Mouse (Mus musculus) neural tube, embryonic 10.5 days (tissue): ENCODE measurements around the gene Zbtb38.
A peak's percentile ranks its signal among the peaks of the same experiment; 100 is the strongest.

Source experiments
- DNase-seq: peaks from one replicate; pipeline ENCODE4 v3.0.0-alpha.2; 2017; ENCODE audit warnings: low spot score; ENCODE audit errors: extremely low spot score

The Zbtb38 gene

DNA sequence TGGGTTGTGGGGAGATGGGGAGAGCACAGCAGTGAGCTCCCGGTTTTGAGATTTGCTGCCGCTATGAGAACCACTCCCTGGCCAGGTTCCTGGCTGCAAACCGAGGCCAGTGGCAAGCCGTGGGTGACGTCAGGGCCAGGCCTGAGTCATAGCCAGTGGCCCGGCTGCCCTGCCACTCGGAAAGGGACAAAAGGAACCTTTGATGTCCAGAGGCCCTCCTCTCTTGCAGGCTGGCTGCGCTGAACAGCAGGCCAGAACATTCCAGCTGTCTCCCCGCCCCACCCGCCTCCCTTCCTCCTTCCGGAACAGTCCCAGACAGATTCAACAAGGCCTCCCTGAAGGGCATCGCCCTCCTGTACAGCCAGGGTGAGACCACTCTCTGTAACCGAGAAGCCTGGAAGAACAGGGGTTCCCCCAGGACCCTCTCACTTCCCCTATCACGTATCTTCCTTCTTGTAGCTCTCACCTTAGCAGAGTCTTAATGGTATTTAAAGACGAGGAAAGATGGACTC, at the start of gene Zbtb38:
TSS of gene Zbtb38 (minus strand) at position 229 of the 512 bp plus-strand sequence.
- DNase-seq, result peak; percentile 48

DNA sequence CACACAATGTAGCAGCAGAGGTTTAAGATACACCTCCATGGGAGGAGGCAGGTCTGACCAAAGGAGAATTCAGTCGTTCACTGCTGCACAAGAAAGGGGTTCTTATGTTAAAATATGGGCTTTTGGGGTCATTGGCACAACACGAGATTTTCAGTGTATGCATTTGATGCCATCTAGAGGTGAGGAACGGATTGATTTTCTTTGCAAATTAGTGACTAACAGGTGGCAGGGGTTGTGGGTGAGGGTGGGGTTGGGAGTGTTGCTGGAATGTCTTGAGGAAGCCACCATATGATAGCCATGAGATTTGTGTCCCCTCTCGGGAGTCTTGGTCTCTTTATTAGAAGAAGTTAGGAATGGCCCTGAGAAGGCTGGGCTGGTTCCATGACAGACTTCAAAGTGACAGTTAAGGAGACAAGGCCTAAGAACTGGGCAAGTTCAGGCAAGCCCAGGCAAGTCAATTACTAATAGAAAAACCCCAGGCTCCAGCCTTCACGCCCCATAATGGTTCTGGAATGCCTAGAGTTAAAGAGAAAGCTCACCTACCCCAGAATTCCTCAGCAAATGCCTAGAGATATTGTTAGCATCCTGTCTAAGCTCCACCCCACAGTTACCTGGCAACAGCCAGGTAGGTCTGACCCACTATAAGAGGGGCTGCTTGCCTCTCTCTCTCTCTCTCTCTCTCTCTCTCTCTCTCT, 47.6 kb upstream of the Zbtb38 start:
- no peak for DNase-seq

DNA sequence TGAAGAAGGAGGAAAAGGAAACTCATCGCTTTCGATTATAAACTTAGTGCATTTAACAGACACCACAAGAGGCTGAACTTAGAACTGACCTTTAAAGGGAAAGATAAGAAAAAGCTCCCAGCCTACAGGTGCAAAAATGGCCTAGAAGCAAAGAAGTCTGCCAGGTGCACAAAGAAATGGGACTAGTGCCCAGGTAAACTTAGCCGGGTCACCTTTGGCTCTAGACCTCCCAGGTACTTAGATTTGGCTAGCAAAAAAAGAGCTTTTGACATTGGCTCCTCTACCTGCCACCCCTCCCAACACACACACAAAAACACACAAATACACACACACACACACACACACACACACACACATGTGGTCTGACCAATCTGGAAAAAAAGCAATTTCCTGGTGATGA, 44.7 kb upstream of the Zbtb38 start:
- DNase-seq, result no peak

DNA sequence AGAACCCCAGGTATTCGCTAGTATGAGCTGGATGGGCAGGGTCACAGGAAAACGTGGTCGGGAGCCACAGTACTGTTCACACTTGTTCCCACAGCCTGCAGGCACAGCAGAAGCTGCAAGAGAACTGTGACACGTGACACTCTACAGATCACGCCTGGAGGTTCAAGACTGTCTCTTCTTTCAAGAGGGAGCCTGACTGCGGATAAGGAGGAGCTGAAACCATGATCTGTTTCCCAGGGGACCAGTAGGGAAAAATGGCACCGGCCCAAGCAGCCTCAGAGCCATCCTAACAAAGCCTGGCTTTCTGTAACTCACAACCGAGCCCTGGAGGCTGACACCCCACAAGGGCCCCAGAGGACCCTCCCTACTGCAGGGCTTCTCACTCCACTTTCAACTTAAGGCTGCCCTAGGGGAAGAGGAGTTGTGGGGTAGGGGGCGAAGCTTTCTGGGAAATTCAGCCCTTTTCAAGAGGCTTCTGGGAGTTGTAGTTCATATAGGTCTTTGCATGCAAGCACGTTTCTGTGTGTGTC, 42.8 kb upstream of the Zbtb38 start:
- DNase-seq, result peak; percentile 56

DNA sequence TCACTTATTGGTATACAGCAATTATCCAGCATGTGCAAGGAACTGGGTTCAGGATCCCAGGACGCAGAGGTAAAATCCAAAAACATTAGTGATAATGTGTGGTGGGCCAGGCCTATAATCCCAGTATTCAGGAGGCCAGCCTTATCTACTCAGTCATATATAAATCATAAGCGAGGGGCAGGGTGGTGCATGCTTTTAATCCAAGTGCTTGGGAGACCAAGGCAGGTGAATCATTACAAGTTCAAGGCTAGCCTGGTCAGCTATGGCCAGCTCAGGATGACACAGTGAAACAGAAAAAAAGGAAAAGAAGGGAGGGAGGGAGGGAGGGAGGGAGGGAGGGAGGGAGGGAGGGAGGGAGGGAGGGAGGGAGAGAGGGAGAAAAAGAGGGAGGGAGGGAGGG, 42.0 kb upstream of the Zbtb38 start:
- DNase-seq, result no peak

DNA sequence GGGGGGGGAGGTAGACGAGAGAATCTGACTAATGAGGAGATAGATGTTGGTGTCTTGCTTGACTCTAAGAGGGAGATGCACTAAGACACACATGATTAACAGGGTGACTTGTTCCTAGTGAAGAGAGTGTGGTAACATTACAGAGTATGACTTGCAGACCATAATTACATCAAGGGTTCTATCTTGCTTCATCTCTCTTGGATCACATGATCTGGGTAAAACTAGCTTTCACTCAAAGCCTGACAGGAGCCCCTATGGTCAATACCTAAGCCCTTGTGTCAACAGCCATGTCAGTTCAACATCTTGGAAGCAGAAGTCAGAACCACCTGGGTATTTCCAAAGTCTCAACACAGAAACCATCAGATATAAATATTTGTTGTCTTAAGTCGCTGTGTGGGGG, 39.9 kb upstream of the Zbtb38 start:
- DNase-seq, result no peak

DNA sequence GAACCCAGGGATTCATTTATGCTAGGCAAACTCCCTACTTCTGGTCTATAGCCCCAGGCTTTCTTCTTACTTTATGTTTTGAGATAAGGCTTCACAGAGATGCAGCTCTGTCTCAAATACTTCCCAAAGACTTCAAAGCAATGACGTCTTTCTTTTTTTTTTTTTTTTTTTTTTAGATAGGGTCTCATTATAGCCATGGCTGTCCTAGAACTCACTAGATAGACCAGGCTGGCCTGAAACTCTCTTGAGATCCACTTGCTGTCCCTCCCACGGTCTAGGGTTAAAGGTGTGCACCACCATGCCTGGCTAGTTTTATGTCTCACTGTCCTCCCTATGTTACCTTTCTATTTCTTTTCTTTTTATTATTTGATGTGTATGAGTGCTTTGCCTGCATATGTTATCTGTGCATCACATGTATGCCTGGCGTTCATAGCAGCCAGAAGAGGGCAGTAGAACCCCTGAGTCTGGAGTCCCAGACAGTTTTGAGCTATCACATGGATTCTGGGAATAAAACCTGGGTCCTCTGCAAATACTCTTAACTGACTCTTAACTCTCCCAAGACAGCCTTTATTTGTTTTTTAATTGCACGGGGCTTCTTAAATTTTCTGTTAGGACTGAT, 37.9 kb upstream of the Zbtb38 start:
- no peak for DNase-seq

DNA sequence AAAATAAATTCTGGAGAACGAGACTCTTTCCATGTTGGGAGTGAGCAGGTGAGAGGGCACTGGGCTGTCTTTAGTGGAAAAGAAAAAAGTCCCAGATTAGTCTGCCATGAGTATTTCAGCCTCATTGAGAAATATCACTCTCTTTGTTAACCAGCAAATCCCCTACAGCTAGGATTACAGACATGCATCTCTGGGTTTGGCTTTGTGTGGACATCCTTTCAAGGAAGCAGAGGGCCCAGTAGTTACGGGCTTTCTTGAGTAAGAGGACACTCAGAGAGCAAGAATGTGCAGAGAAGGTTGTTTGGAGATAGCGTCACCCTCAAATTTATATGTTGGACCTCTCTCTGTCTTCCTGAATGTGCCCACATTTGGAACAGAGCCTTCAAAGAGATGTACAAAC, 37.3 kb upstream of the Zbtb38 start:
- DNase-seq, result no peak

DNA sequence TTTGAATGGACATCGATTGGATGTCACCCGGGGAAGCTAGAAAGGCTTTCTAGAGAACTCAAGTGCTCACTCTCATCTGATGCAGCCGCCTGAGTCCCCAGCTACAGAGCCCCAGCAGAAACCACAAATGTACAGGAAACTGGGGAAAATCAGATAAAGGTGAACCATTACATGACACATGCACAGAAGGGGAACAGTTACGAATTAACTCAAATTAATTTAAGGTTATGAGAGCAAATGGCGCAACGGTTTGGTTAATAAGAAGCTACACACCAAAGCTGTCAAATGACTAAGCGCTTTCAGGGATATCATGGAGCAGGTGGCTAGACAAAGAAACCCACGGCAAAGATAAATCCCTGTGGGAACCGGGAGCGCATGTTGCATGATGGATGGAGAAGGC, 35.2 kb upstream of the Zbtb38 start:
- no peak for DNase-seq

DNA sequence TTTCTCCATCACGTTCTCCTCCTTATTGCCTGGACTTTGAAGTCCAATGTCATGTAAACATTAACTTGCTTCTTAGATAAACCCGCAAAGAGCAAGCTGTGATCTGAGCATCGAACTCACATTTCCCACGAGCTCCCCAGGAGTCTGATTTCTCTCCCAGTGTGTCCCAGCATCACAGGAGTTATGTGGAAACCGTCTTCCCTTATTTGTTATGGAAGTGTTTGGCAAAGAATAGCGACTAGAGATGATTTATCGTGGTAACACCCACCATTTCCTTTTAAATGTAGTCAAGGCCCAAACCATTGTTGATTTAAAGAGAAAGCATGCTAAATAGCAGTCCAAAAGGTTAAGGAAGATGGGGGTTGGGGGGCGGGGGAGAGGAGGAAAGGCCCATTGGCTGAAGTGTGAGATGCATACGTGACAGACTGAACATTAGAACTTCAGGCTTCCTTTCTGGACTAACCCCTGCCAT, 33.3 kb upstream of the Zbtb38 start:
- DNase-seq, result no peak

DNA sequence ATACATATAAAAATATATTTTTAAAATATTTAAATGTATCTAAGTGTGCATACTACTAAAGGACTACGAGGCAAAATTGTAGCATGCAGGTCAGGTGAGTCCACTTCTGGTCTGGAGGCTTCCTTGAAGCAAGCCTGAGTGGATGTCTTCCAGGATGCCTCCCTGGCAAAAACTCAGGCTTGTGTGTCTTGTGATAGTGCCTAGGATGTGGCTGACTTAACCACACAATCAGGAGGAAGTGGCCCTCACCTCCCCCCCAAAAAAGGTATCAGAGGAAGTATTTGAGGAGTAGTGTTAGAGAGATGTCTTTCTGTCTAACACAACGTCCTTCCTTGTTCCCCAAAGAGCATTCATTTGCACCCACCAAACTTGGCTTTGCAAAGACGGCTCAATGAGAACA, 32.6 kb upstream of the Zbtb38 start:
- DNase-seq, result no peak

DNA sequence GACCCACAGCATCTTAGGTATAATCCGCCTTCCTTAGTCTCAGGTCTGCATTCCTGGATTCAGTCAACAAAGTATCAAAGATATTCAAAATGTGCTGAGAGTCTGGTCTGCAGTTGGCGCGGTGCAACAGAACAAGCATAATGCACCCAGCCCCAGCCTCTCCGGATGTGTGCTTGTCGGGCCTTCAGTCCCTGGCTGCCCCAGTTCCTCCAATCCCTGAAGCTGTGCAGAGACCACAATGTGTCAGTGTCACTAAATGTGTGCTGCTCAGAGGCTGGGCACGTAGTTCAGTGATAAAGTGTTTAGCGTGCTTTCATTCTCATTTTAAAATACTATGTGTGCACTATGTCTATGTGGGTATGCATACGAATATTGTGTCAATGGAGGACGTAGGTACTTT, 31.0 kb upstream of the Zbtb38 start:
- no peak for DNase-seq

DNA sequence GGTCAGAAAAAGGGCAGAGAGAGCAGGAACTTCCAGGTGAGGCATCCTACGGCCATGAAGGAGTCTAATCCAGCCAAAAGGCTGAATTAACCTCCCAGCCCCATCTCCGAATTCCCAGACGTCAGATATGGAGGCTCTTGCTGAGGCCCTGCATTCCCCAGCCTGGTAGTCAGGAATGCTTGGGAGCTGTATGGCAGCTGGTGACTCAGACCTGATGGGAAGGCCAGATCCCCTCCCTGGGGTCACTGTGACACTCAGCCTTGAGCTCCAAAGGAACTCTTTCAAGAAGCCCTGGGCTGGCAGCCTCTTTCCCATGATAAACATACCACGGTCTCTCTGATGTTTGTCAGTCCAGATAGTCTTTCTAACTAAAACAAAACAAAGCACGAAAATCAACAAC, 30.6 kb upstream of the Zbtb38 start:
- DNase-seq, result no peak

DNA sequence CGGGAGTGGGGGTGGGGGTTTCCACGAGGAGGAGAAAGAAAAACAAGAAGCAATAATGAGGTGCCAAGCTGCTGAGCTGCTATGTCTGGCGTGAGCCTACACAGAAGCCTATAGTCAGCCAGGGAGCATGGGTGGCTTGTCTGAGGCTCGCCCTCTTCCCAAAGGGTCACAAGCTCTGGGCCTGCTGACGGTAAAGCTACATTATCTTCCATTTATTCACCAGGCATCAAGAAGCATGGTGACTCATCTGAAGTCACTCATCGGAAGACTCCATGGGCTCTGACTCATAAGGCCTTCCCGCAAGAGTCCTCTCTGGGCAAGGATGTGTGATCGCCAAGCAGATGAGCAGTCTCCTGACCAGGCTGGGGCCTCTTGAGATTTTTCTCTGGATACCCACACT, 29.4 kb upstream of the Zbtb38 start:
- no peak for DNase-seq

DNA sequence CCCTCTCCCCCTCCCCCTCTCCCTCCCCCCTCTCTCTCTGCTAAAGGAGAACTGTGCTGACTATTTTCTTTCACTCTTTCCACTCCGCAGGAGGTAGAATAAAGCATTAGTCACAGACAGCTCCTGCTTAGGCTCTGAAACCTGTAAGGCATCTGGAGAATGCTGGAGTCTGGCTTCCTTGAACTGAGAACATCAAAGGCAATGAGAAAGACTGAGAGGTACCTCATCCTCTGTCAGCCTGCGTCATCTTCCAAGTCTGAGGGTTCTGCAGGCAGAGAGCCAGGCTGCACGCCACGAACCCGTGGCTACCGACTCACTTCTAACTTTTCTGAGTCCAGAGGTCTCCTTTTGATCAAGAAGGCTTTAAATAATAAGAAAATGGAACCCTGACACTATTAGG, 20.5 kb upstream of the Zbtb38 start:
- peak; percentile 27 for DNase-seq

DNA sequence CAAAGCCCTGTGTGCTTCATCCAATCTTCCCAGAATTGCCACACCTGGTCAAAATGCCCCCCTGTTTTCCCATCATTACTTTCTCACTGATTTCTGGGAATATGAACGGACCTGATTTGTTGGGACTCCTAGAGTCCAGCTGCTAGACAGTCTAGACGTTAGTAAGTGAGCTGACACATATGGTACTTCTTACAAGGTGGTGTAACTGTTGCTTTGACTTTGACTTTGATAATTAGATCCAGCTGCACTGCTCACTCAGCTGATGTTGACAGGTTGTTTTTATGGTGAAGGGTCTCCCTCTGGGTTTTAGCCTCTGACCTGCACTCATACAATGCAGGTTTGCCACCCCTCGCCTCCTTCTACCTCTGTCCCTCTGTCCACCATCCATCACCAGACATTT, 17.8 kb upstream of the Zbtb38 start:
- DNase-seq, result peak; percentile 35

DNA sequence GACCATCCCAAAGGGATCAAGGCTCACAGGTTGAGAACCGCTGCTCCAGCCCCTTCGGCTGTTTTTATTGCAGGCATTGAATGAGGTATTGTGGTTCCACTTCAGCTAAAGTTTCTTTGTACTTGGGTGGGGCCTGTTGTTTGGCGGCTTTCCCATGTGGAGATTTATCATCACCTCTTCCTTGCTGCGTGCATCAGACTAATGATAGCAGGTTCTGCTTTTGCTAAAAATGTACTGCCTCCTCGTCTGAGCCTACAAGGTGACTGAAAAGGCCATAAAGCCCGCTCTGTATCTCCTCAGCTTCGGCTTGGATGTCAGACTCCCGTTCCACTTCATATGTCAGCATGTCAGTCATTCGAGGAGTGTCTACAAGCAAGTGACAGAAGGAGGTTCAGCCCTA, 17.0 kb upstream of the Zbtb38 start:
- DNase-seq, result no peak

DNA sequence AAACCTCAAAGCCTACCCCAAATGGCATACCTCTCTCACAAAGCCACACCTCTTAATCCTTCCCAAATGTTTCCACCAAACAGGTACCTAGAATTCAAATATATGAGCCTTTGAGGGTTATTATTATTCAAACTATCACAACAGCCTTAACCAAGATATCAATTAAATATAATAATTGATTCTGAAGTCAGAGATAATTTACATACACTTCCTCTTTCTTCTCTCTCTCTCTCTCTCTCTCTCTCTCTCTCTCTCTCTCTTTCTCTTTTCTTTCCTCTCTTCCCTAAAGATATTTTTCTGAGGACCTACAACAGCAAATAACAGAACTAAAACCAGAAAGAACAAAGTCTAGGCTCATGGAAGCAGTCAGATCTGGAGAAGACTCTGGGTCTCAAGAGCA, 15.2 kb upstream of the Zbtb38 start:
- DNase-seq, result no peak

DNA sequence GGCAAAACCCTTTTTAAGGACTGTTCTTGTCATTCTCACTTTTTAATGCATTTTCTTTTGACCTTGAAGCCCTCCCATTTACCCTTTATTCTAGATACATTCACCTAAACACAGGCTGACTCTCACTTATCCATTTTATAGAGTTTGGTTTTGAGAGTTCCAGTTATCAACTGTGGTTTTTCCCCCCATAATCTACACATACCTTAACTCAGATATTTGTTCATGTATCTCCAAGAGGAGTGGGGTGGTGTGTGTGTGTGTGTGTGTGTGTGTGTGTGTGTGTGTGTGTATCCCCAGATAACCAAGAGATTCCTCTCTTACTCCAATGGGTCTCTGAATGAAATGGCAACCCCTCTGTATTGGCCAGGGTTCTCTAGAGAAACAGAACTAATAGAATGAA, 13.4 kb upstream of the Zbtb38 start:
- no peak for DNase-seq

DNA sequence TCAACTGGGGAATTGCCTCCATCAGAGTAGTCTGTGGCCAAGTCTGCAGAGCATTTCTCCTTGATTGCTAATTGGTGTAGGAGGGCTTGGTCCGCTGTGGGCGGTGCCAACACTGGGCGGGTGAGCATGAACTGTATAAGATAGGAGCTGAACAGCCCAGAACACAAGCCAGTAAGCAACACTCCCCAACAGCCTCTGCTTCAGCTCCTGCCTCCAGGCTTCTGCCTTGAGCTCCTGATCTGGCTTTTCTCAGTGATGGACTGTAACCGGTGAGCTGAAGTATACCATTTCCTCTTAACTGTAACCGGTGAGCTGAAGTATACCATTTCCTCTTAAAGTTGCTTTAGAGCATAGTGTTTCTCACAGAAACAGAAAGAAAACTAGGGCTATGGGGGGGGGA, 12.8 kb upstream of the Zbtb38 start:
- no peak for DNase-seq

DNA sequence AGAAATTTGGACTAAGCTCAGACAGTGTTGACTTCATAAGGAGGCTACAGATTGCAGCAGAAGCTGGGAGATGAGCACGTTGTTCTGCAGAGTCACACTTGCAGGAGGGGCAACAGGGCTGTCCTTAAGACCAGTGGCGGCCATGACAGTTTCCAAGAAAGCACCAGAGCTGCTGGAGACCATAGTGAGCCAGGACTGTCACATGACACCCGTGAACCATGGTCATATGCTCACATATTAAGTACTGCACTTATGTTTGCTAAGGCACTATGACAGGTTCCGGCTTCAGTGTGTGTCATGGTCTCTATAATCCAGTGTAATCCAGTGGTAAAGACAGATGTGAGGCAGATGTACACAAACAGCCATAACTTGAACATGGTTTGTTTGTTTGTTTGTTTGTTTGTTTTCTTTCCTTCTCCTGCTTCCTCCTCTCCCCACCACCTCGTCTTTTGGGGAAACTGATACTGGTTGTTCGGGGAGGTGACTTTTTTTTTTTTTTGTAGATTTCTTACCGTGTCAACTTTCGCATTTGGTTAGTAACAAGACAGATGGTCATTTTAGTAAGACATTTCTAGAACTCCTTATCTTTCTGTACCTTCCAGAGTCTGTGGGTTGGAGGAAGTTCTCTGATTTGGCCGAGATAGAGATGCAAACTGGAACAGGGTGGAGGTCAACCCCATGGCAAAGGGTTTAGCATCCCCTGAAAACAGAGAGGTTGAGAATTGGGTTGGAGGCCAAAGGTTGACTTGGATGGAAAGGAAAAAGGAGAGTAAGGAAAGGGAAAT, 11.4 kb upstream of the Zbtb38 start:
- DNase-seq, result no peak

DNA sequence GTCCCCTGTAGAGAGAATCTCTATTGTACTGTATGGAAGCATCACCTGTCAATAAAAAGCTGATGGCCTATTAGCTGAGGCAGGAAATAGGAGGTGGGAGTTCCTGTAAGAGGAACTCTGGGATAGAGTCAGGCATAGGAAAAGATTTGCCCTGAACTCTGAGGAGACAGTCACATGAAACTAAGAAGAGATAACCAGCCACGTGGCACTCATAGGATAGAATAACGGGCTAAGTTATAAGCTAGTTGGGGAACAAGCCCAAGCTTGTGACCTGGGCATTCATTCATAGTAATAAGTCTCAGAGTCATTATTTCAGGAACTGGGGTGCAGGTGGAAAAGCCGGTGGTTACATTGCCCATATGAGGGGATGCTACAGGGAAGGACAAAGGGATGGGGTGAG, 10.4 kb upstream of the Zbtb38 start:
- no peak for DNase-seq
